Mouse (Mus musculus) MEL (cell line): ENCODE measurements around the gene Zkscan7. TPM values are rescaled to one million over a fixed set of nuclear protein-coding genes. Genes with fewer than 3 reads are reported as not detected.

Experiments used
- DNase-seq: peaks from one replicate; pipeline ENCODE4 v3.0.0; 2011; ENCODE audit warnings: low read depth, low spot score
- H3K27ac ChIP-seq: 2 replicates; pipeline ENCODE4 v1.5.1; 2012; ENCODE audit warnings: low read depth, mild to moderate bottlenecking, control low read depth, low read length, moderate library complexity; ENCODE audit not compliant: control insufficient read depth
- H3K27me3 ChIP-seq, 2 experiments: fragments of 150-350 bp in 1 of 2; sonication (generic) in 1 of 2; 2 replicates each; pipeline ENCODE4 v1.6.1; 2012; ENCODE audit warnings: low read length in 2 of 2, mild to moderate bottlenecking in 2 of 2, improper control_type of control experiment in 1 of 2, moderate library complexity in 1 of 2; ENCODE audit not compliant: insufficient read depth in 2 of 2, control insufficient read depth in 1 of 2
- H3K36me3 ChIP-seq, 2 experiments: 2 replicates each; pipeline ENCODE4 v1.6.1; 2012 to 2014; ENCODE audit warnings: low read length in 2 of 2, improper control_type of control experiment in 1 of 2, inconsistent platforms in 1 of 2, mild to moderate bottlenecking in 1 of 2; ENCODE audit not compliant: insufficient read depth in 2 of 2, control insufficient read depth in 1 of 2
- H3K4me1 ChIP-seq, 2 experiments: fragments of 150-350 bp in 1 of 2; sonication (generic) in 1 of 2; 2 replicates each; pipeline ENCODE4 v1.6.1; 2012; ENCODE audit warnings: low read length in 2 of 2, improper control_type of control experiment in 1 of 2, mild to moderate bottlenecking in 1 of 2; ENCODE audit not compliant: insufficient read depth in 2 of 2, control insufficient read depth in 1 of 2
- H3K4me3 ChIP-seq, 2 experiments: fragments of 150-350 bp in 1 of 2; sonication (generic) in 1 of 2; 2 replicates each; pipeline ENCODE4 v1.5.1; 2012; ENCODE audit warnings: low read depth in 2 of 2, low read length in 2 of 2, mild to moderate bottlenecking in 2 of 2, moderate library complexity in 2 of 2, control low read depth in 1 of 2, improper control_type of control experiment in 1 of 2; ENCODE audit not compliant: control insufficient read depth in 1 of 2, insufficient read depth in 1 of 2
- H3K79me2 ChIP-seq: 2 replicates; pipeline ENCODE4 v1.6.1; 2012; ENCODE audit warnings: mild to moderate bottlenecking, low read length, moderate library complexity; ENCODE audit not compliant: control insufficient read depth, poor library complexity, insufficient read depth
- H3K9ac ChIP-seq: 2 replicates; pipeline ENCODE4 v1.6.1; 2012; ENCODE audit warnings: low read depth, mild to moderate bottlenecking, control low read depth, low read length, moderate library complexity; ENCODE audit not compliant: control insufficient read depth, poor library complexity, severe bottlenecking
- H3K9me3 ChIP-seq: fragments of 150-350 bp; sonication (generic); replicated peaks from 2 replicates; pipeline ENCODE4 v1.6.1; 2012; ENCODE audit warnings: mild to moderate bottlenecking, low read length, improper control_type of control experiment, moderate library complexity; ENCODE audit not compliant: insufficient read depth
- BHLHE40 ChIP-seq: IDR thresholded peaks from 2 replicates; pipeline ENCODE4 v1.6.1; 2012; ENCODE audit warnings: low read depth, mild to moderate bottlenecking, inconsistent platforms, low read length, improper control_type of control experiment, borderline replicate concordance
- CHD2 ChIP-seq: IDR thresholded peaks from 2 replicates; pipeline ENCODE4 v1.6.1; 2011; ENCODE audit warnings: low read length, improper control_type of control experiment
- CTCF ChIP-seq, 3 experiments: IDR thresholded peaks in 2 of 3; conservative IDR thresholded peaks in 1 of 3; 2 replicates each; pipeline ENCODE4 v1.5.1; 2011 to 2012; ENCODE audit warnings: low read length in 3 of 3, low read depth in 2 of 3, mild to moderate bottlenecking in 2 of 3, improper control_type of control experiment in 1 of 3, inconsistent platforms in 1 of 3, mixed read lengths in 1 of 3, moderate library complexity in 1 of 3; ENCODE audit not compliant: control insufficient read depth in 1 of 3, insufficient read depth in 1 of 3, poor library complexity in 1 of 3, severe bottlenecking in 1 of 3
- ELF1 ChIP-seq: IDR thresholded peaks from 2 replicates; pipeline ENCODE4 v1.6.1; 2014; ENCODE audit warnings: low read depth, mild to moderate bottlenecking, inconsistent platforms, low read length, improper control_type of control experiment, moderate library complexity
- ETS1 ChIP-seq: IDR thresholded peaks from 2 replicates; pipeline ENCODE4 v1.6.1; 2012; ENCODE audit warnings: low read depth, mild to moderate bottlenecking, inconsistent platforms, low read length, improper control_type of control experiment, moderate library complexity
- GATA1 ChIP-seq: IDR thresholded peaks from 2 replicates; pipeline ENCODE4 v1.6.1; 2011; ENCODE audit warnings: low read depth, low read length, improper control_type of control experiment
- HCFC1 ChIP-seq: IDR thresholded peaks from 2 replicates; pipeline ENCODE4 v1.6.1; 2012; ENCODE audit warnings: low read depth, mild to moderate bottlenecking, inconsistent platforms, low read length, improper control_type of control experiment, moderate library complexity
- KAT2A ChIP-seq: conservative IDR thresholded peaks from 2 replicates; pipeline ENCODE4 v1.6.1; 2012; ENCODE audit warnings: low read depth, low read length, improper control_type of control experiment, inconsistent platforms
- MAFK ChIP-seq: IDR thresholded peaks from 2 replicates; pipeline ENCODE4 v1.6.1; 2011; ENCODE audit warnings: low read depth, mild to moderate bottlenecking, low read length, improper control_type of control experiment, borderline replicate concordance
- MAZ ChIP-seq: IDR thresholded peaks from 2 replicates; pipeline ENCODE4 v1.6.1; 2012; ENCODE audit warnings: low read depth, mild to moderate bottlenecking, inconsistent platforms, low read length, improper control_type of control experiment
- MEF2A ChIP-seq: IDR thresholded peaks from 2 replicates; pipeline ENCODE4 v1.6.1; 2014; ENCODE audit warnings: low read depth, mild to moderate bottlenecking, inconsistent platforms, low read length, improper control_type of control experiment; ENCODE audit not compliant: poor library complexity, insufficient replicate concordance, severe bottlenecking; ENCODE audit errors: extremely low read depth
- MYB ChIP-seq: IDR thresholded peaks from 2 replicates; pipeline ENCODE4 v1.6.1; 2011; ENCODE audit warnings: mild to moderate bottlenecking, low read depth, low read length, improper control_type of control experiment
- NELFE ChIP-seq: IDR thresholded peaks from 2 replicates; pipeline ENCODE4 v1.6.1; 2011; ENCODE audit warnings: low read depth, low read length, improper control_type of control experiment
- POLR2A ChIP-seq, 2 experiments: IDR thresholded peaks; 2 replicates each; pipeline ENCODE4 v1.6.1; 2011 to 2012; ENCODE audit warnings: low read length in 2 of 2, mild to moderate bottlenecking in 2 of 2, control low read depth in 1 of 2, improper control_type of control experiment in 1 of 2, low read depth in 1 of 2, moderate library complexity in 1 of 2; ENCODE audit not compliant: control insufficient read depth in 1 of 2, insufficient read depth in 1 of 2, poor library complexity in 1 of 2
- RCOR1 ChIP-seq: IDR thresholded peaks from 2 replicates; pipeline ENCODE4 v1.6.1; 2012; ENCODE audit warnings: low read depth, mild to moderate bottlenecking, inconsistent platforms, low read length, improper control_type of control experiment
- SIN3A ChIP-seq: IDR thresholded peaks from 2 replicates; pipeline ENCODE4 v1.6.1; 2012; ENCODE audit warnings: low read length, improper control_type of control experiment, inconsistent platforms
- TBP ChIP-seq: IDR thresholded peaks from 2 replicates; pipeline ENCODE4 v1.8.0; 2011; ENCODE audit warnings: low read depth, low read length, improper control_type of control experiment
- UBTF ChIP-seq: IDR thresholded peaks from 2 replicates; pipeline ENCODE4 v1.6.1; 2012; ENCODE audit warnings: low read depth, mild to moderate bottlenecking, inconsistent platforms, low read length, improper control_type of control experiment, moderate library complexity, borderline replicate concordance; ENCODE audit not compliant: insufficient read depth
- ZC3H11A ChIP-seq: IDR thresholded peaks from 2 replicates; pipeline ENCODE4 v1.6.1; 2012; ENCODE audit warnings: low read depth, mild to moderate bottlenecking, inconsistent platforms, low read length, improper control_type of control experiment
- ZNF384 ChIP-seq: IDR thresholded peaks from 2 replicates; pipeline ENCODE4 v1.6.1; 2012; ENCODE audit warnings: low read depth, mild to moderate bottlenecking, inconsistent platforms, low read length, improper control_type of control experiment
- polyA plus RNA-seq, 2 experiments: library from polyadenylated mRNA; stranded (reverse) in 1 of 2; unstranded in 1 of 2; fragments of >175 nt in 1 of 2; fragments of >200 nt in 1 of 2; gene quantifications; 2 replicates each; pipeline versions ENCODE4 v1.2.1 to v1.2.4; 2012; ENCODE audit warnings: low replicate concordance in 2 of 2, low read depth in 1 of 2; ENCODE audit not compliant: insufficient read length in 2 of 2, insufficient read depth in 1 of 2, missing spikeins in 1 of 2
- total RNA-seq: library from RNA; depleted of rRNA; stranded (reverse); fragments of 300-350 nt; gene quantifications from 2 replicates; pipeline ENCODE4 v1.2.3, GENCODE M21; 2012

Zkscan7 gene
- total and polyA plus RNA-seq, 3 experiments = 0.85 to 1.3 TPM; not detected in 1

- H3K9ac ChIP-seq = peak overlapping the region; percentile 84
- TF ChIP-seq POLR2A (IDR thresholded peaks at IDR 0.05; ENCODE audit: control insufficient read depth in 1 of 2, insufficient read depth in 1 of 2, low read depth in 1 of 2, low read length in 2 of 2, poor library complexity in 1 of 2) = peak; percentile 22 to 69; a peak in 1 of 4 replicates
- TF ChIP-seq HCFC1 = peak; percentile 77
- peak; percentile 83 for TF ChIP-seq ELF1
- peak; percentile 77 for TF ChIP-seq ZNF384
- peak; percentile 40; the same call in 1 of the 2 replicates for TF ChIP-seq SIN3A
- TF ChIP-seq MAFK = no peak
- 0 out of 2 replicates have a peak, but pooled peaks have one; percentile 26 for TF ChIP-seq TBP
- no peak for TF ChIP-seq GATA1
- peak; percentile 62 for TF ChIP-seq NELFE
- no peak for TF ChIP-seq RCOR1
- H3K27ac ChIP-seq = no peak overlapping the region
- H3K4me3 ChIP-seq = peak overlapping the region; percentile 81 to 88
- H3K36me3 ChIP-seq = no peaks in the 10 kb centered on the region; a peak in 1 of 4 replicates
- H3K4me1 ChIP-seq = peaks cover 0 to 6% of the 10 kb centered on the region in 2 experiments; a peak in 2 of 4 replicates
- DNase-seq = peak; percentile 86
- peaks cover 4 to 6% of the 10 kb centered on the region in 2 experiments; a peak in 3 of 4 replicates for H3K27me3 ChIP-seq
- no peaks in the 10 kb centered on the region for H3K9me3 ChIP-seq
- H3K79me2 ChIP-seq = peaks cover 3% of the 10 kb centered on the region; the same call in 1 of the 2 replicates
These were observed 1.1 kb downstream of the Zkscan7 start for GRCm38 (mm10) chr9:122886372-122887179.

- Histone ChIP-seq H3K9me3 (no peaks in the 10 kb centered on the region), H3K27me3 (no peaks in the 10 kb centered on the region), H3K9ac (no peak overlapping the region), H3K36me3 (no peaks in the 10 kb centered on the region), H3K4me1 (no peaks in the 10 kb centered on the region), H3K27ac (no peak overlapping the region), H3K79me2 (no peaks in the 10 kb centered on the region), H3K4me3 (no peak overlapping the region)
- TF ChIP-seq MYB (no peak), SIN3A (no peak), POLR2A (IDR thresholded peaks at IDR 0.05; ENCODE audit: control insufficient read depth in 1 of 2, insufficient read depth in 1 of 2, low read depth in 1 of 2, low read length in 2 of 2, poor library complexity in 1 of 2) (no peak), BHLHE40 (no peak), KAT2A (no peak), MAZ (no peak), NELFE (no peak), MEF2A (no peak), HCFC1 (no peak), ETS1 (no peak), ZC3H11A (no peak), UBTF (no peak), GATA1 (no peak), CTCF (IDR thresholded peaks at IDR 0.05 in 2 of 3, conservative IDR thresholded peaks at IDR 0.05 in 1 of 3; ENCODE audit: control insufficient read depth in 1 of 3, insufficient read depth in 1 of 3, low read depth in 2 of 3, low read length in 3 of 3, poor library complexity in 1 of 3, severe bottlenecking in 1 of 3) (no peak), CHD2 (no peak), TBP (no peak)
- DNase-seq = no peak
These were observed 15.6 kb downstream of the Zkscan7 start for GRCm38 (mm10) chr9:122901047-122901446.
